Mouse (Mus musculus): ENCODE results near the gene A4galt. TPM values are rescaled to one million over a fixed set of nuclear protein-coding genes. Genes with fewer than 3 reads are reported as not detected.

A4galt gene
- polyA plus RNA-seq, 1 experiment, result not detected

DNA sequence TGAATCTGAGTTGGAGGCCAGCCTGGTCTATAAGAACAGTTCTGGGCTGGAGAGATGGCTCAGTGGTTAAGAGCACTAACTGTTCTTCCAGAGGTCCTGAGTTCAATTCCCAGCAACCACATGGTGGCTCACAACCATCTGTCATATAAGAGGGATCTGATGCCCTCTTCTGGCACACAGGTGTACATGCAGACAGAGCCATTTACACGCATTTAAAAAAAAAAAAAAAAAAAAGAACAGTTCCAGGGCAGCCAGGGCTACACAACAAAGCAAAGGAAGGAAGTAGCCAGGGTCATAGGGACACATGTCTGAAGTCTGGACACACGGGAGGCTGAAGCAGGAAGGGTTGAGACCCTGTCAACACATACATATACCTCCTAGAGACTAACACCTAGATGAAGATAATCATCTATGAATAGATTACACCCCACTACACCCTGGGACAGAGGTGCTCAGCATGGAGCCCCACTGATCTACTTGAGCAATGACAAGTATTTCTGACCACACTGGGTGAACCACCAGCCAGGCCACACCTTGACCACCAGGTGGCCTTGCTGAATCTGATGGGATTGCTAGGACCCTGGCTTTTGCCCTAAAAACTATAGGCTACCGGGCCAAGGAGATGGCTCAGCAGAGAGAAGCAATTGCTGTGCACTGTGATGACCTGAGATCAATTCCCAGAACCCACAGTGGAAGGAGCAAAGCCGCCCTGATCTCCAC lies 9.5 kb downstream of the A4galt start:
- TF ChIP-seq GATA1 (IDR thresholded peaks at IDR 0.05; ENCODE audit: low read length), result no peak

GRCm38 (mm10) chr15:83241497-83241896 lies 10.1 kb downstream of the A4galt start:
- no peak for TF ChIP-seq GATA1 (IDR thresholded peaks at IDR 0.05; ENCODE audit: low read length)

DNA sequence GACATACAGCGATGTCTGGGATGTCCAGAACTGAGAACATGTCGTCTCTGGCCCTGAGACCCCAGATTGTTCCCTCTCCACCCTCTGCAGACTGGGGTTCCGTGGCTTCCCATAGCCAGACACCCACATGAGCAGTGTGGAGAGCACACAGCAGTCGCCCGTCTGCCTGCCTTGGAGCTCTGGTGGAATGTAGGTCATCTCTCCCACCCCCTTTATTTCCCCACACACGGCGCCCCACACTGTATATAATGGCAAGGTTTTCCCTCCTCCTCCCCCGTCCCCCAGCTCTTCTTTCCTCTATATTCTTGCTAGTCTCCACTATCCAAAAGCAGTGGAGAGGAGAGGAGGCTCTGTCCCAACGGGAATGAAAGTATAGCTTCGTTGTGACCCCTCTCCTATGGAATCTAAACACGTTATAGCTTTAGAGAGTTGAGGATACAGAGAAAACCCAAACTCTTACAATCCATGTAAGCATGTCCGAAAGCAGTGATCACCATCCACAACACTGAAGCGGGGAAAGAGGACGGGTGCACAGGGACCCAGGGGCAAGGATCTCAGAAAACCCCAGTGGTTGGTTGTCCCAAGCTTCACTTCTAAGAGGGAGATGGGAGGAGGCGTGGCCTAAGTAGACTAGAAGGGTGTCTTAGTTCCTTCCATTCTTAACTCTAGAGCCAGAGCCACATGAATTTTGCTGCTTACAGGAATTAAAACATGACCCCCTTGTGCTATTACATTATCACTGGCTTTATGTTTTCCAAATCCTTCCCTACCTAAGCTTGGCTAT lies 13.9 kb downstream of the A4galt start:
- TF ChIP-seq GATA1 (IDR thresholded peaks at IDR 0.05; ENCODE audit: low read length), result no peak

GRCm38 (mm10) chr15:83236824-83237223 lies 14.8 kb downstream of the A4galt start:
- no peak for TF ChIP-seq GATA1 (IDR thresholded peaks at IDR 0.05; ENCODE audit: low read length)

DNA sequence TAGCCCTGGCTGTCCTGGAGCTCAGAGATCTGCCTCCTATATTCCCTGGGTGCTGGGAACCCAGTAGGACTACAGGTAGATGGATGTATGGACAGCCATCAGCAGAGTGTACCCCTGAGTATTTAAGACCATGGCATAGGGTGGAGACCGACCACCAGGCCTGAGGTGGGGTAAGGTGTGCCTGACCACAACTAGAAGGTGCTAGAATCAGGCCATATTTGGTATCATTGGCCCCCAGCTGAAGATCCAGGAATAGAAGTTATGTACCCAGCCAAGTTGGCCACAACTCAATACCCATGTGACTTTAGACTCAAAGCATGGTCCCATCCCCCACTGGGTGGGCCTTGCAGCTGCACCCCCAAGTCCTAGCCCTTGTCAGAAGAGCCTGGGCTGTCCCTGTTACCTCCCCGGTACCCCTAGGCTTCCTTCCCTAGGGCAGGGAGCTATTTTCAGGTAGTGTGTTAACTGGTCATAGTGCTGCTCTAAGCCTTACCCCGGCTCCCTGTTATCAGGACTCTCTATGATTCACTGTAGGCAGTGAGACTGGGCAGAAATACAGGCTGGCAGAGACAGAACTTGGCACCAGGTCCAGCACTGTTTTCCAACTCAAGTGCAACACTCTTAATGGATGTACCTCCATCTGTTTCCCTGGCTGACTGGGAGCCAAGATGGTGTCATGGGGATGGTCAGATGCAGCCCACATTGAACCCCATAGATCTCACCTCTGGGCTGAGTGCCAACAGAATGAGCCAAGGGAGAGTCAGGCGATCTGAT lies 18.2 kb downstream of the A4galt start:
- TF ChIP-seq GATA1 (IDR thresholded peaks at IDR 0.05; ENCODE audit: low read length), result no peak

DNA sequence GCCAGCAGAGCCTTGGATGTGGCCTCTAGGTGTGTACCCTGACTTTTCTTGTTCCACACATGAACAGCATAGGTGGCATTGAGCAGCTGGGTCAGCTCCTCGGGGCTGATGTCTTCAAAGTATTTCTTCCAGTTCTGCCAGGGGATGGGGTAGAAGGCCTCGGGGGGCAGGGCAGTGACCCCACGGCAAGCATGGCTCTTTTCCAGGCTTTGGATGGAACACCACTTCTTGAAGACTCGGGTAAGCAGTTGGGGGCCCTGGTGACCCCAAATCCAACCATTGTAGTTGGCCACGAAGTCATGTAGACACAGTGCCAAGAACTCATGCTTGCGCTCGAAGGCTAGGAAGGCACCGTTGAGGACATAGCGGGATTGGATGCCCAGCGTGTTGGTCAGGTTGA lies 24.0 kb downstream of the A4galt start:
- no peak for TF ChIP-seq GATA1 (IDR thresholded peaks at IDR 0.05; ENCODE audit: low read length)

- TF ChIP-seq GATA1 (IDR thresholded peaks at IDR 0.05; ENCODE audit: low read length), result no peak
Observed at GRCm38 (mm10) chr15:83226871-83227270, 24.7 kb downstream of the A4galt start.

- TF ChIP-seq GATA1 (IDR thresholded peaks at IDR 0.05; ENCODE audit: low read length), result no peak
Observed at GRCm38 (mm10) chr15:83226066-83226834, 25.3 kb downstream of the A4galt start.

GRCm38 (mm10) chr15:83224136-83224766 lies 27.3 kb downstream of the A4galt start:
- no peak for TF ChIP-seq GATA1 (IDR thresholded peaks at IDR 0.05; ENCODE audit: low read length)

GRCm38 (mm10) chr15:83223208-83223962 lies 28.2 kb downstream of the A4galt start:
- no peak for TF ChIP-seq GATA1 (IDR thresholded peaks at IDR 0.05; ENCODE audit: low read length)

- no peak for TF ChIP-seq GATA1 (IDR thresholded peaks at IDR 0.05; ENCODE audit: low read length)
Observed at GRCm38 (mm10) chr15:83221721-83222120, 29.9 kb downstream of the A4galt start.

DNA sequence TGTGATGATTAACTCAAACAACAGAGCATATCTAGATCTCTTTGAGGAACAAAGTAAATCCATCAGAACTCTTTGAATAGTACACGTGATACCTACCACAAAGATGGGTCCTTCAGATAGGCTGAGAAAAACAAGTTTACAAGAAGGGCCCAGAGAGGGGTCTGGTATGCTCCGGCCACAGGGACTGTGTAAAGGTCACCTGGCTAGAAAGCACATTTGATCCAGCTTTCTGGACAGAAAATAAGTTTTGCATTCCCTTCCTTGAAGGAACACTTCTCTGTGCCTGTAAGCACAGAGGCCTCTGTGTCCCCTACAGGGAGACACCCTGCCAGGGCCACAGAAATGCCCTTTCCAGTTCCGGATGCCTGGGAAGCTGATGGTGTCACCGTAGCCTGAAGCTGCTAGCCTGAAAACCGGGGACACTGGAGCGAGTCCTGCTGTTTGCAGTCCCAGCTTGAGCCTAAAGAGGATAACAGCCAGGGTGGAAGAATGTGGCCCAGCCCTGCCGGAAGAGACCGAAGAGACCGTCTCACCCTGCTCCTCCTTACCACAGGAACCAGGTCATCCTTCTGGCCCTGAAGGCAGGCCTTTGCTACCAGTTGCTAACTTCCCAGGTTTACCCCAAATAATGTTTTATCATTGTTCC lies 31.1 kb downstream of the A4galt start:
- no peak for TF ChIP-seq GATA1 (IDR thresholded peaks at IDR 0.05; ENCODE audit: low read length)

GRCm38 (mm10) chr15:83215322-83216216 lies 36.0 kb downstream of the A4galt start:
- no peak for TF ChIP-seq GATA1 (IDR thresholded peaks at IDR 0.05; ENCODE audit: low read length)
